Comparison of ENCODE assay signal across 20 mouse cellular contexts in the genomic region with DNA sequence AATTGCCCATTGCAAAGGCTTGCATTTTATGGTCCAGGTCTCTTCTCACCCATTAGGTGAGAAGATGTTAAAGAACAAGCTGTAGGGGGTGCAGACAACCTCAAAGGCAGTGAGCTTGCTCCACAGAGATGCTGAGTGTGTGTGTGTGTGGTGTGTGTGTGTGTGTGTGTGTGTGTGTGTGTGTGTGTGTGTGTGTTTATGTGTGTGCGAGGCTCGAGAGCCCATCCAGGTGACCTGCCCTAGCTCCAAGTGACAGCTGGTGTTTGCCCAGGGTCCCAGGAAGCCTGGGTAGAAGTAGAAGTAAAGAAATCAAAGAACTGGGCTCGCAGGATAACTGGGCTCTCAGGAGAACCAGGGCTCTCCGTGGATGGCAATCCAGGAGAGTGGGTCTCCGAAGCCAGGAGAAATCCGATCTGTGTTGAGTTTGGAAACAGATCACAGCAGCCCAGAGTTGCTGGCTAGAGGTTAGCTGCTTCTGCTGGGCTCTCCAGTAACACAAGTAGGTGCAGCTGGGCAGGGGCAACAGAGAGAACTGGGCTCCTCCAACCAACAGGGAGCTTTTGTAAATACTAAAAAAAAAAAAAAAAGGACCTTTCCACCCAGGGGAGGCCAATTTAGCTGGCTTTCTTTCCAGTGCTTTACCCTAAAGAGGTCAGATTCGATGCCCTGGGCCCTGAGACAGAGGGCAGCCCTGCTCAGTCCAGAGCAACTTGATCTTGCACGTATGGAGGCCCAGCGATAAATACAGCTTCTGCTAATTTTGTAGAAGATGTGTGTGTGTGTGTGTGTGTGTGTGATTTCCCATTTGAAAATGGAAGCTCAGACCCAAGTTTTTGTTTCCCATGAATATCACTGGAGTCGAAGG.
A peak's percentile ranks its signal among the peaks of the same experiment; 100 is the strongest.
DNase-seq lines count a peak whose midpoint lies in the region; ATAC-seq and TF ChIP-seq lines count a peak whose summit lies in the region.
"Had no signal": no experiment of that assay in that cellular context is flagged by ENCODE, and none has a peak within 500 bp of the region (broad histone marks: within the 10 kb centered on the region; RNA-seq: fewer than 3 reads in every experiment).

No protein-coding gene starts in this region.

- no peak for DNase-seq in kidney, adult 2 months
- peak; percentile 31 for DNase-seq in embryonic facial prominence, embryonic 11.5 days (ENCODE audit: low spot score)
- DNase-seq in naive thymus-derived CD4-positive, alpha-beta T cell, adult 2 months (ENCODE audit: low read depth): peak; percentile 8
- peak; percentile 39 to 55 for DNase-seq in thymus, postnatal 36 days
- no peak for DNase-seq in urinary bladder, adult 2 months (ENCODE audit: low spot score)
- no peak for DNase-seq in cerebellum, adult 8-10 months
- DNase-seq: adrenal gland, adult 2 months; cerebellum, adult 18-20 months; cerebellum, postnatal 25 days; kidney, postnatal 4 days; left cerebral cortex, postnatal 4 days; lung, postnatal 4 days; right cerebral cortex, postnatal 25 days; spleen, adult 18-20 months had no signal

- no peak overlapping the region for H3K9ac ChIP-seq in kidney, embryonic 14.5 days (ENCODE audit: low read depth, low read length)
- H3K9ac ChIP-seq in embryonic facial prominence, embryonic 11.5 days (replicated peaks; ENCODE audit: low read length): no peak overlapping the region
- H3K9ac ChIP-seq: neural tube, embryonic 13.5 days had no signal

- WGBS in kidney, embryonic 14.5 days: 26% methylated on average over 10 of the region's 10 CpGs
- WGBS in kidney, adult 2 months: 72% methylated on average over 10 of the region's 10 CpGs
- WGBS in embryonic facial prominence, embryonic 11.5 days: 28% methylated on average over 10 of the region's 10 CpGs

- peaks cover 22% of the 10 kb centered on the region for H3K4me1 ChIP-seq in kidney, embryonic 14.5 days (ENCODE audit: control insufficient read depth, insufficient read depth, low read length)
- no peaks in the 10 kb centered on the region for H3K4me1 ChIP-seq in kidney, adult 2 months (ENCODE audit: control insufficient read depth, insufficient read depth, low read length)
- H3K4me1 ChIP-seq in embryonic facial prominence, embryonic 11.5 days (ENCODE audit: control insufficient read depth, insufficient read depth, low read length): no peaks in the 10 kb centered on the region

- H3K4me2 ChIP-seq in kidney, embryonic 14.5 days (replicated peaks; ENCODE audit: low read depth, low read length): no peak overlapping the region
- no peak overlapping the region for H3K4me2 ChIP-seq in embryonic facial prominence, embryonic 11.5 days (ENCODE audit: low read depth, low read length)
- H3K4me2 ChIP-seq: heart, embryonic 11.5 days; neural tube, embryonic 13.5 days had no signal

- TF ChIP-seq CTCF in kidney, adult 2 months (conservative IDR thresholded peaks at IDR 0.05; ENCODE audit: insufficient read depth, insufficient read length, low read depth, low read length): no peak

- H3K36me3 ChIP-seq in kidney, embryonic 14.5 days (ENCODE audit: control insufficient read depth, insufficient read depth, low read length): no peaks in the 10 kb centered on the region
- no peaks in the 10 kb centered on the region for H3K36me3 ChIP-seq in kidney, adult 2 months (ENCODE audit: control insufficient read depth, insufficient read depth, low read length)
- H3K36me3 ChIP-seq in embryonic facial prominence, embryonic 11.5 days (replicated peaks; ENCODE audit: control insufficient read depth, insufficient read depth, low read depth, low read length): no peaks in the 10 kb centered on the region
- H3K36me3 ChIP-seq: hindbrain, embryonic 10.5 days; neural tube, embryonic 13.5 days had no signal

- H3K4me3 ChIP-seq in kidney, embryonic 14.5 days (ENCODE audit: low read length): no peak overlapping the region
- no peak overlapping the region for H3K4me3 ChIP-seq in kidney, adult 2 months (ENCODE audit: insufficient read depth, low read depth, low read length)
- no peak overlapping the region for H3K4me3 ChIP-seq in embryonic facial prominence, embryonic 11.5 days (ENCODE audit: low read depth, low read length)
- H3K4me3 ChIP-seq: hindbrain, embryonic 10.5 days; neural tube, embryonic 13.5 days had no signal

- ATAC-seq in kidney, embryonic 14.5 days (ENCODE audit: low FRiP score, low TSS enrichment): peak; percentile 76
- ATAC-seq in embryonic facial prominence, embryonic 11.5 days (replicated peaks; ENCODE audit: insufficient number of reproducible peaks, low FRiP score, low TSS enrichment, low read depth): no peak
- ATAC-seq: intestine, postnatal 0 days; Patski had no signal

- TF ChIP-seq POLR2A in kidney, adult 2 months (IDR thresholded peaks at IDR 0.05; ENCODE audit: low read depth, low read length): no peak

- H3K9me3 ChIP-seq in kidney, embryonic 14.5 days (ENCODE audit: control insufficient read depth, low read length): no peaks in the 10 kb centered on the region
- H3K9me3 ChIP-seq in embryonic facial prominence, embryonic 11.5 days (replicated peaks; ENCODE audit: control insufficient read depth, low read length): no peaks in the 10 kb centered on the region
- H3K9me3 ChIP-seq: hindbrain, embryonic 10.5 days had no signal

- H3K27ac ChIP-seq in kidney, embryonic 14.5 days (ENCODE audit: low read depth, low read length): no peak overlapping the region
- no peak overlapping the region for H3K27ac ChIP-seq in kidney, adult 2 months (ENCODE audit: insufficient read depth, low read depth, low read length)
- H3K27ac ChIP-seq in embryonic facial prominence, embryonic 11.5 days (replicated peaks; ENCODE audit: low read depth, low read length): no peak overlapping the region
- H3K27ac ChIP-seq: hindbrain, embryonic 10.5 days; neural tube, embryonic 13.5 days had no signal

- H3K27me3 ChIP-seq in kidney, embryonic 14.5 days (ENCODE audit: control insufficient read depth, insufficient read depth, low read length): no peaks in the 10 kb centered on the region
- H3K27me3 ChIP-seq in kidney, adult 2 months (replicated peaks; ENCODE audit: control insufficient read depth, insufficient read depth, low read length): no peaks in the 10 kb centered on the region
- no peaks in the 10 kb centered on the region for H3K27me3 ChIP-seq in embryonic facial prominence, embryonic 11.5 days (ENCODE audit: control insufficient read depth, insufficient read depth, low read length)
- H3K27me3 ChIP-seq: Patski had no signal

Comparison
In these comparisons a context has a peak if more than half of its experiments do, and no peak if none do; other contexts are left out.
1. DNase-seq: peak in embryonic facial prominence, embryonic 11.5 days (single experiment), naive thymus-derived CD4-positive, alpha-beta T cell, adult 2 months (single experiment) and thymus, postnatal 36 days (2 of 2); none in kidney, adult 2 months (single experiment), urinary bladder, adult 2 months (single experiment) and cerebellum, adult 8-10 months (single experiment).